Mouse (Mus musculus) gonadal fat pad, adult 2 months (tissue): ENCODE measurements at regions not wholly inside any gene's neighbourhood (a gene's known extent, or its start where the extent isn't known, plus 50 kb on each side); places are given as distances from the start of the nearest gene placed in this dataset.

Experiments
- DNase-seq: peaks from one replicate; pipeline ENCODE4 v3.0.0-alpha.2; 2012; ENCODE audit warnings: low read depth

DNA sequence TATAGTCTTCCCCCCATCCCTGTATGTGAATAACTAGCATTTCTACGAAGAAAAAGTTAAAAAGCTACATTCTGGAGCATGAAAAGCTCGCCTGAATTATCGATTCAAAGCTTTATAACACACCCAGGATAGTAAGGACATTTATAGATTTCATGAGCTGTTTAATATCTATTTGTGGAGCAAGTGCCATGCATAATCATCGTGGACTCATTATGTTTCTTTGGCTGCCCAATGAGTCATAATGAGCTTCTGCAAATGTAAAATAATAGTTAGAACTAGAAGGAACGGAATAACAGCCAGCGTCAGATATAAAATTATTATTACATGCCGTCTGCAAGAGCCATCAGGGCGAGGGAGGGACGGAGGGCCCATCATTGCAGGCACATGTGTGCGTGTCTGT, 292.4 kb downstream of the Cd83 start:
- DNase-seq = no peak

DNA sequence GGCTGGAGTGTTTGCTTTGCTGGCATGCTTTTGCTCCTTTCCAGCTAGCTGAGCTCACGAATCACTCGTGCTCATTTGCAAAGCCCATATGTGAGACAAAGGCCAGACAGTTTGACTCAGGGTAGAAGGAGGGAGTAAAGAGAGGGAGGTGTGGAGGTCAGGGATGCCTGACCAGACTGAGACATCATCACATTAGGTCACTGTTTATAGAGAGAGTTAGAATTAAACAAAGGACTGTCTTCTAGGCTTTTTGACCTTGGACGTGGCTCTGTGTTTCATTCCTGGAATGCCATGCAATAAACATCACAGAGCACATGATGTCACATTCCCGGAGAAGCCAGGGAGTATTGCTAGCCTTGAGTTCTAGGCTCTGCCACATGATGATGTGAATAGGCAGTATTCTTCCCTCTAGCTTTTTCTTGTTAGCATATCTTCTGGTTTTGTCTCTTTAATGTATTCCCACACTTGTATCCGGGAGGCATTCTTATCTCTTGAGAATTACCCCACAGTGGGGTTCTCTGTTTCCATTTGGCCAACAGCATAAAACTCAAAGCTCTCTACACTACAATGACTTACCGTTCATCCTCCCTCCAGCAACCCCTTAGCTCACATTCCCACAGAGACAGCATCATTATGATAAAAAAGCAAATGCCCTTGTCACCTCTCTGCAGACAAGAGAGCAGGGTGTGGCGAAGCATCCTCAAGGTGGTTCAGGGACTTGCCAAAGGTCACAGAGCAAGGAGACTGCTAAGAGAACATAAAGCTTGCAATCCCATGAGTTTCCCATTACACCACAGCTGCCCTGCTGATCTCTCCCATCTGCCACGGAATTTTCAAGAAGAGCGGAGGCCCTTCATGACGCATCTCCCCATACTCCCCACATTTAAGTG, 301.3 kb downstream of the Cd83 start:
- no peak for DNase-seq

DNA sequence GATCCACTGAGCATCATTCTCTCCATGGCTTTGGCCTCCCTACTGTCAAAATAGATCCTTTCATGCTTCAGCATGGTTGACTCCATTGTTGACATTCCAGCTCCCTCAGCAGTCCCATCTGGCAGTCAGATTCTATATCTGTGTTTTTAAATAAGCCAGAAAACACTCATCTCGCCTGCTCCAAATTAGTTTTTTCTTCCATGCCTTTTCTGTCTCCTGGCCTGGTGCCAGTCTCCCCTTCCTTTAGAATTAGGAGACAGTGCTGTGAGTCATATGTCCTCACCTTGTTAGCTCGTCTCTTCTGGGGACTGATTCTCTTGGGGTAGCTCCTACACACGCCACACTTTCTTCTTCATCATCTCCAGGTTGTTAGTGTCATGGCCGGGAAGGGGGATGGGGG, 302.2 kb downstream of the Cd83 start:
- DNase-seq = no peak

DNA sequence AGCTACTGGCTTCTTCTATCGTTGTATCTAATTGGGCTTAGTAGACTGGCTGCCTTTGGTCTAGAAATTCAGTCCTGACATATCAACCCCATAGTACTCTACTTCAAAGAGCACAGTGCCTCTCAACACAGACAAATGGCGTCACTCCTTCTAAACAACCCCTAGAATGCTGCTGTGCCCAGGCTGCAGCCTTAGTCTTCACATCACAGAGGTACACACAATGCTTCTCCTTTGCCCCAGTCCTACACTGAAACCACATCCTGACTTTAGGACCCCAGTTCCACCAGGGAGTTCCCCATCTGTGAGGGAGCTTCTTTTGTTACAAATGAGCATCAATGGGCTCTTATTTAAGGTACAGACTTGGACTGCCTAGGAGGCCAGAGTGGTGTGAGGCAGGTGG, 312.6 kb downstream of the Cd83 start:
- no peak for DNase-seq

DNA sequence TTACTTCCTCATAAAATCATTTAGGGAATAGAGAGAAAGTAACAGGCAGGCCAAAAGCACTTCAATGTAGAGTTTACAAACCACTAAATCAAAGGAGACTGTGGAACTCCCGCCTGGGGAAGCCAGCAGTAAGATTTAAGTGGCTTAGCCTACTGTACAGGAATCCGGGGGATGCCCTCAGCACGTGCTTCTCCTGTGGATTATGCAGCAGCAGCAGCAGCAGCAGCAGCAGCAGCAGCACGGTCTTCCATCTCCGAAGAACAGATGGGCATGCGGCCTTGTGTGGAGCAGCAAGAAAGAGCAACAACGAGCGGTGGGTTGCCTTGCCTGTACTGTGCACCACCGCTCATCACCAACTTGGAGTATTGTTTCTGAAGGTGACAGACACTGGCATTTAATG, 314.9 kb downstream of the Cd83 start:
- DNase-seq = no peak

DNA sequence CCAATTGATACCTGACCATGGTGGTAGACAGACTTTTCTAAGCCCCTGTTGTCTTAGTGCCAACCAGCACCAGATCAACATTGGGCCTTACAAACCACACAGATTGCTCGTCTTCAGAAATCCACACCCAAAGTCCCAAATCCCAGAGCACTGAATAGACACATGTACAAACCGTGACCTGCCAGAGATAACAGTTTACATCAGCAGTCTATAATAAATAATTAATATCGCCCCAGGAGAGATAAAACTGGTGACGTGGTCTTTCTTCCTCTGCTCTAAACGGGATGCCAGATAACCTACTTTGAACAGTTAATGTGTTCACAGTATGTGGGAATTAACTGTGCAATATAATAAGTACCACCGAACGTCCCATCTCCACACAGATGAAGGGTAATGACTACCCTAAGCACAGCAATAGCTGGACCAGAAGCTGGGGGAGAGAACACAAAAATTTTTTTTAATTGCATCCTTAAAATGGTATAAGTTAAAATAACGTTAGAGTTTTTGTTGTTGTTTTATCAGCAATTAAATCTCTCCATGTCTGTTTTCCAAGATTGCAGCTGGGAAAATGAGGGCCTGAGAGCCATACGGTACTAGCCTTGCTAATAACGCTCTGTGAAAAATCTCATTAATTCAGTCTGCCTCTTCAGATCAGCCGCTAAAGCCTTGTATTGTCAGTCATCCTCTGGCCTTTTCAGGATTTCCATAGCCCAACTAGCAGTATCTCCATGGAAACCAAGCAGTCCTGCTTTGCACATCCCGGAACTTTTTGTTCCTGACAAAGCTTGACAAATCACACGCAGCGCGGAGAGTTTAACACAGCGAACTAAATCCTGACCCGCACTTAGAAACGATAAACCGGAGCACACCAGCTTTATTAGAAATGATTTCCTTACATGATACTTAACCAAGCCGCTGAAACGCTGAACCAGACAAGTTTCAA, 315.8 kb downstream of the Cd83 start:
- DNase-seq = no peak

DNA sequence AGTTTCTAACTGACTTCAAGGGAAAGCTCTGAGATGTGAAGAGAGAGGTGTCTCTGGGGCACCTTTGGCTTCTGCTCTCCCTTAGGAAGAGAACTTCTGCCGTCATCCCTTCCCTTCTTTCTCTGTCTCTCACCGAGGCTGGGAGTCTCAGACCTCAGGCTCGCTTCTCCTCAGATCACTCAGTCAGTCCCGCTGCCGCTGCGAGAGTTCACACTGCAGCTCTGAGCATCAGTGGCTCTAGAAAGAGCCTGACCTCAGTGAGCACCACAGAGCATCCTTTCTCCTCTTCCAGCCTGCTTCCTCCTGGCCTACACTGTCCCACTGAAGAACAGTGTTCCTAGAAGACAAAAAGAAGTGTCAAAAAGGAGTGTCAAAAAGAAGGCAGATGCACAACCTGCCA, 316.6 kb downstream of the Cd83 start:
- no peak for DNase-seq

DNA sequence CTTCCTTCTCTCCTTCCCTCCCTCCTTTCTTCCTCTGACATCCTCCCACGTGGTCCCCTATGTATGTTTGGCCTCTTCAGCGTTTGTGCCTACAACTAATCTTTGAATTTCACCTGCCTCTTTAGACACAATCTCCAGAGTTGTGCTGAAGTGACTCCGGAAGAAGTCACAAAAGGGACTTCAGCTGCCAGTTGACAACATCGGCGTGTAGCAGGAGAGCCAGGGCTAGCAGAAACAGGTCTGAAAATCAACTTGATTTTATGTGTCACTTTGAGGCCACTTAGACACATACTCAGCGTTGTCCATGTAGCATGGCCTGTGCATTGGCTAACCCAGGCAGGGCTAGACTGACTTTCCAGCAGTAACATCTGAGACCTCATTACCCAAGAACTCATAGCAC, 317.2 kb downstream of the Cd83 start:
- no peak for DNase-seq

DNA sequence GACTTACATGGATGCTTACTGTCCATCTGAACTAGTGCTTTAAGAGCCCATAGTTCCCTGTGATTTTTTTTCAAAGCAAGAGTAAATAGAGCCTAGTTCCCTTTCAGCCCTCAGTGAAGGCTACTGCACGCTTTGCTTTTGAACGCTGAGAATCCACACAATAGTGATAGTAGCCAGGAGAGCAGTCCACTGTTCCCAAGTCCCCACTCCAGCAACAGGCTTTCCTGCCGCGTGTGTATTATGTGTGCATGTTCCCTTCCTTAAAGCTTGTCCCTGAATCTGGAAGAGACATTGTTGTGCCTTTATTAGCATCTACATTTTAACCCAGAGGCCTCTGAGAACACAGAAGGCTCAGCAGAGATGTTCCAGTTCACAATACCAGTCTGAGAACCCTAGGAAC, 317.7 kb downstream of the Cd83 start:
- DNase-seq = no peak

DNA sequence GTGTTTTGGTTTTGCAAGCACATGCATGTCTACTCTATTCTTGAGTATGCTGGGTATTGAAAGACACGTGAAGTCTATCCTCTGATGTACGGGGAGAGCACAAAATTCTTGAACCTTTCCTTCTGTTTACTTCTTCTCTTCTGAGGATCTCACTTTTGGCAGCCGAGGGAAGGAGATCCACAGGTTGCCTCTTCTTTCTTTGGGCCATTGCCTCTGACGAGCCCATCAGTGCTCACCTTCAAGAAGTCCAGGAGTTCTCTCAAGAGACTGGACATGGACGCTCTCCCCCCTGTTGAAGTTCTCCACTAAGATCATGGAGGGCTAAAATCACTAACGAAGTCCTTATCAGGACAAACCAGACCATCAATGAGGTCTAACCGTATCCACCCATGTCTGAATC, 318.8 kb downstream of the Cd83 start:
- no peak for DNase-seq

DNA sequence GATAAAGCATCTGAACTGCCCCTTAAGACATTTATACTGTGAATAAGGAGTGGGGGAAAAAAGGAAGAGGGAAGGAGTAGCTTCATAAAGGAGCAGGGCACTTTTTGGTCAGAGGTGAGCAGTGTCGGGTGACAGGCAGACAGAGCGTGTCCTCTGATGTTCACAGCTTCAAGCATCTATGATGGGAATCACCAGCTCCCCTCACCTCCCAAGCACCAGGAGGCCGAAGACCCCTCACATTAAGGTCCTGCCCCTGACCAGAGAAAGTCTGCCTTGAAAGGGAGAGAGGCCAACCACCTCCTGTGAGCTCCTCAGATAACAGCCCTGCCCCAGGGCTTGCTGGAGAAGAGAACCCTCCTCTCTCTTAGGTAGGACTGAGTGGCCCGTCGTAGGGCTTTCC, 320.6 kb downstream of the Cd83 start:
- no peak for DNase-seq

DNA sequence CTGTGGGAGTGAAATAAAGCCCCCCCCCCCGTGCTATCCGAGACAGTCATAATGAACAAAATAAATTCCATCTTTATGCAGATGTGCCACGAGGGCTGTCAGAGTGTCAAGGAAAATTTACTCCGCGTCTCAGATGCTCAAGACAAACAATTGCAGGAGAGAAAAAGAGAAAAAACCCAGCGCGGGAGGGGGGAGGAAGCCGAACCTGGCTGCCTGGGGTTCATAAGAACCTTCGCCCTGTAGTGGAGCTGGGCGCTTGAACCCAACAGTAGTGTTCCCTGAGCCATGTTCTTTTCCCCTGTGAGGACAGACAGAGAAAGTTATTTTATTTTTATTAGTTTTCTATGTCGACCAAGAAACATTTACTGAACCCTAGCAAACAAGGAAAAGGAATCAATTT, 324.1 kb downstream of the Cd83 start:
- DNase-seq = no peak

DNA sequence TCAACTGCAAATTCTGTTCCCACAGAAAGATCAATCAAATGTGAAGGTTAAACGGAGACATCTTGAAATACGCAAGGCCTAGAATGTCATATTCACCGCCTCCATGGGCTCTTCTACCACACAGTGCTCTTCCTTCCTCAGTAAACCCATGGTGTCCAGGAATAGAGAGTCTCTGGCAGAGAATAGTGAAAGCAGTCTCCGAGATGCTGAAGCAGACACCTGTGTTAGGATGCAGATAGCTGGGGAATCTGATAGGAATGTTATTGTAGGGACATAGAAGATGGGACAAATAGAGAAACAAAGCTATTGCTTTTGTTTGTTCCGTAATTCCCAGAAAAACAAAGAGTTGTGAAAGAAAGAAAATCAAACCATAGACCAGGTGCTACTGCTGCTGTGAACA, 328.5 kb downstream of the Cd83 start:
- DNase-seq = no peak

DNA sequence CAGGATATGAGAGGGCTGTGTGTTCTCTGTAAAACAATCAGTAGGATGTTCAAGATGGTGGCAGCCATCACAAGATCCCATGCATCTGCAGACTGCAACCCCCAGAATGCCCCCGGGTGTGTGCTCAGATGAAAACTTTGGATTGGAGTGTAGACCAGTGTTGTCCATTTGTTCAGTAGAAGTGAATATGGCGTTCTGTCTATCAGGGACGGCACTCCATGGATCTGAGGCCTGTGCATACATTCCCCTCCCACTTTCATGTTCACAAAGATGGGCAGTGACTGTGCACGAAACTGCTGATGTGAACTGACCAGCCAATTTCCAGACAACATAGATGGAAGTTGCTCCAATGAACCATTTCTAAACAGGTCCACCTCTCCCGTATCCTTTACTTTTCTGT, 330.3 kb downstream of the Cd83 start:
- no peak for DNase-seq

DNA sequence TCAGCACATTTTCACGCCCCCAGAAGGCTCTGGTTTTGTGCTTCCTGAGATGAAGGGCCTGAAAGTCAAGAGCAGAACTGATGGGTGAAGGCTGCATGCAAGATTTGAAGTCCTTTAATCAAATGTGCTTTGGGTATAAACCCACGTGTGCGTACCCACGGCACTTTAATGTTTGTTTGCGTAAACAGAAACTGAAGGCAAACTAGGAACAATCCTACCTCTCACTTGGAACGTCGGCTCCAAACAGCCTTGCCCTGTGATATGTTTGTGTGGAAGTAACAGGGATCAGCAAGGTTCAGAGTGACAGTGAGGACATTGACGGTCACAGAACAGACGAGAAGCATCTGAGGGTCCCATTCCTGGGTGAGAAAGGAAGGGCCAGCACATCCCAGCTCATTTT, 333.3 kb downstream of the Cd83 start:
- DNase-seq = no peak

DNA sequence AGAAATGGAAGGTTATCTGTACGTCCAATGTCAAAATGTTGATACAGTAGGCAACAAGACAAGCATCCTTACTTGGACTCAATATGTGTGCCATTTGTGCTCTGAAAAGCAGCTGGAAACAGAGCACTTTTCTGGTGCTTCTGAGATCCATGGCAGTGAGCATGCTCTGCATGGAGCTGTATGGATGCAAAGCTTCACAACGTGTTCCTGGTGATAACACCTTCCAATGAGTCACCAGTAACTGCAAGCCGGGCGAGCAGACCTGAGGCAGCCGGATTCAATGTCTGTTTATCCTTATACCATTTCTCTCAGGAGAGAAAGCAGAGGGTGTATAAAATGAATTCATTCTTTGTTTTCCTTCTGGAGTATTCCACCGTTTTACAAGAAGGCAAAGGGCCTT, 334.3 kb downstream of the Cd83 start:
- no peak for DNase-seq

DNA sequence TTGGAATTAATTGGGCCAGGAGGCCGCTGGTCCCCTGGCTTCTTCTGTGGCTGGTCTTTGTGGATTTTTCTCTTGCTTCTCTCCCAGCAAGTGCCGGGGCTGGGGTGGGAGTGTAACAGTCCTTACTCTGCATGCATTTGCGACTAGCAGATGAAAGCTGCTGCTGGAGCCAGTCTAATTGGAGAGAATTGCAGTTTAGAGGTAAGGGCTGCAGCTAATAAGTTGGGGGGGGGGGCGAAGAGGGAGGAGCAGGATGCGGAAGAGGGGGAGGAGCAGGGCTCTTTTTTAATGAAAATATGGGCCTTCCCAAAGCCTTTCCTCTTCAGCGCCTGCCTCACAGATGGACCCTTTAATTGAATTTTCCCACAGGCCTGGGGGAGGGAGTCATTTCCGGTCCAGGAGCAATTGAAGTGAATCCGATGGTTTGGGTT, 336.7 kb downstream of the Cd83 start:
- no peak for DNase-seq

DNA sequence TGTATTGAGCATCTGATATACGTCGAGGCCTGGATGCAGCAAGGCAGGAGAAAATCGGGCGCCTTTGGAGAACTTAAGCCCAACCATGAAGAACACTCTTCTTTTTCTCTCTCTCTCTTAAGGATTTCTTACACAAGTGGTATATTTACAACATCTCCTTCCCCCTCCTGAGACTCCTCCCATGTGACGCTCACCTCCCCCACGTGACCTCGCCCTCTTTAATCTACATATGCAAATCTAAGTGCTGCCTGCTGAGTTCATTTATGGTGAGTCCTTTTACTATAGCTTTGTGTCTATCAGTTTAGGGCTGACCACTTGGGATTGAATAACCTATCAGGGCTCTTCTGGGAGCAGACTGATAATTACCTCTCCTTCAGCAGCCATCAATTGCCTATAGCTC, 337.4 kb downstream of the Cd83 start:
- DNase-seq = no peak

DNA sequence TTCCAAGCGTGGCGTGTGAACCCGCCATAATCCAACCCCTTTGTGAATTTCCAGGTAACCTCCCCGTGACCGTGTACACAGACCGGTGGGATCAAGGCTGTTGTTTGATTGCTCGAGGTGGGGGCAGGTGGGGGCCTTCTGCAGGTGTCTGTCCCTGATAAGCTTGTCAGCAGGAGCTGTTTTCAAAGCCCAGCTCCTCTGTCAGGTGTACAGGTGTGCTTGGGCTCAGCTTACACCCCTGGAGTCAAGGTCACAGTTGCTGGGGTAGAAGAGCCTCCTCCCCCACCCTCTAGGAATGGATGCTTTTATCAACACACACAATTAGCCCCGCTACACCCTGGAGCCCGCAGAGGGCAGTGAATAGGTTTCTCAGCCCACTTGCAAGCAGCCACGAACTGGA, 341.6 kb downstream of the Cd83 start:
- DNase-seq = no peak

DNA sequence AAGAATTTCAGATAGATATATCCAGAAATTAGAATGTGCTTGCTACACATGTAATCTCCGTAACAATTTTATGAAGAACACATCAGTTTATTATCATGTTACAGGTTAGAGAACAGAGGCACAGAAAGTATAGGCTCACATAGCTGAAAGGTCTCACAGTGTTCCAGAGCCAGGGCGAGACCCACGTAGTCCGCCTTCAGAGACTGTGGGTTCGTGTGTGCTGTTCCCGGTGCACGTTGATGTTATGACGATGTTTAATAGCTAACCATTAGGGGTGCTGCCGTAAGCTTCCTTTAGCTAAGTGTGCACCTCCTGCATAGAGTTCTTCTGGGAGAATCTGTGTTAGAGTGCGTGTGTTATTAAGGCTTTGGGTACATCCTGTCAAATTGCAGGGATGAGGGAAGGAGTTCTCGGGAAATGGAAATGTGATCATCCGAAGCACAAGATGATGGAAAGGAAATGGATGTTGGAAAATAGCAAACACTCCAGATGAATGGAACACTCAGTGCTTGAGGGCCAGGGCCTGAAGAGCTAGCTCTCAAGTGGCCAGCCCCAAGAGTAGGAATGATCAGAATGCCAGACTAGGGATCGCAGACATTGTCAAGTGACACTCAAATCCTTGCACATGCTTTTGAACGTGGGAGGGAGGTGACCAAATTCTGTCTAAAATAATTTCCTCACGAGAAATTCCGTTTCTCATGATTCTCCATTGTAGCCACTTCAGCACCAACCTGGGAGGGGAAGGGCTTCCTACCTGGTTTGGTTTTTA, 344.1 kb downstream of the Cd83 start:
- no peak for DNase-seq

DNA sequence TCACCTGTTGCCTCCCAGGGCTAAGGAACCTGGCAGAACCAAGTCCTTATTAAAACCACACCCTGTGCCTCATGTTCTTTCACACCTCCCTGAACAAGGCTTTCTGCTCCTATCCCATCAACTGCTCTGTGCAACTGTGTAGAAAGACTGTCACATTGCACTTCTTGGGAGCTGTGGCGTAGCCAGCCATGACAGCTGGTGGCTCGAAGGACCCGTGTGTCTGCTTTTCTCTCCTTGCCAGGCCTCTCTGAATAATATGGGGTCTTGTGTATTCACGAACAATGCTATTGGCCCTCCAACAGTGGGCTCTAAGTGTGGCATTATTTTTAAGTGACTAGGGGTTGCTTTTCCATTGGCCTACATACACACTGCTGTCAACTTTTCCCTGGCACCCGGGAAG, 347.3 kb downstream of the Cd83 start:
- DNase-seq = no peak

DNA sequence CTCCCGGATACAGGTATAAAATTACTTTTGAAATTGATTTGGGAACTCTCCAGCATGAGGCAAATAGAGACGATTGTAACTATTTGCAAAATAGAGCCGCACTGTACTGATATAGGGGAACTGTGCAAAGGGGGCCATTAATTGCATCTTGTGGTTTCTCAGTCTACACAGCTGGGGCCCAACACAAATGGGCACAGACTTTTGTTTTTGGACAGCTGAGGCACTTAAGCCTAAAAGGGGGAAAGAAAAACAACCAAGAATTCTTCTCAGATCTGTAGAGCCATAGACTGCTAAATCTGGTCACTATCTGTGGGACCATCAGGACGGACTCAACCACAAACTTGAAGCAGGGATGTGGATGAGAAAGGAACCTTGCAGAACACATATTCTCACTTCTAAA, 347.9 kb downstream of the Cd83 start:
- DNase-seq = no peak
